Mouse (Mus musculus): ENCODE measurements at regions not wholly inside any gene's neighbourhood (a gene's known extent, or its start where the extent isn't known, plus 50 kb on each side); places are given as distances from the start of the nearest gene placed in this dataset.

- Histone ChIP-seq H3ac (ENCODE audit: control insufficient read depth, insufficient read length, low read depth) (no peak overlapping the region), H3K79me3 (ENCODE audit: low read depth) (no peaks in the 10 kb centered on the region), H3K79me2 (ENCODE audit: control insufficient read depth, insufficient read depth) (no peaks in the 10 kb centered on the region), H3K36me3 (ENCODE audit: control insufficient read depth, insufficient read depth) (no peaks in the 10 kb centered on the region), H3K4me3 (ENCODE audit: insufficient read depth, poor library complexity, severe bottlenecking) (no peak overlapping the region), H3K27me3 (ENCODE audit: control insufficient read depth, insufficient read depth, insufficient read length) (no peaks in the 10 kb centered on the region)
- TF ChIP-seq CEBPB (IDR thresholded peaks at IDR 0.05; ENCODE audit: low read depth) (no peak), CTCF (IDR thresholded peaks at IDR 0.05; ENCODE audit: control insufficient read depth, insufficient read depth, insufficient read length) (no peak)
Measured at GRCm38 (mm10) chr7:138133427-138133826, 264.1 kb downstream of the Tcerg1l start.

DNA sequence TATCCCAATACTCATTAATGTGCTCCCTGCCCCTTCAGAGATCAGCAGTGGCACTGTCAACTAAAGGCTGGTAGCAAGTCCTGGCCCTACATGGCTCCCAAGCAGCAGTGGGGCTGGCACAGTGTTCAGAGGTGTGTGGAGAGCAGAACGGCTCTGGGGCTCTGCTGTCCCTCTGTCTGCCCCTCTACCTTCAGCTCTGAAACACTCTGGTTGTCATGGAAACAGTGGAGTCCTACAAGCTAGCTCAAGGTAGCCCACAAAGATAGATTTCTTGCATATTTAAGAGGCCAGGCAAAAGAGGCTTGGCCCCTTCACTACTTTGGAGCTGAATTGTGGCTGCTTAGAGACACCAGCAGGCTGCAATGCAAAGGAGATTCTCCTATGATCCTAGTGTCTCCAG, 259.6 kb downstream of the Tcerg1l start:
- Histone ChIP-seq H3K36me3 (ENCODE audit: control insufficient read depth, insufficient read depth) (no peaks in the 10 kb centered on the region), H3ac (ENCODE audit: control insufficient read depth, insufficient read length, low read depth) (no peak overlapping the region), H3K79me3 (ENCODE audit: low read depth) (no peaks in the 10 kb centered on the region), H3K4me3 (ENCODE audit: insufficient read depth, poor library complexity, severe bottlenecking) (no peak overlapping the region), H3K79me2 (ENCODE audit: control insufficient read depth, insufficient read depth) (no peaks in the 10 kb centered on the region), H3K27me3 (ENCODE audit: control insufficient read depth, insufficient read depth, insufficient read length) (no peaks in the 10 kb centered on the region)
- TF ChIP-seq FOSL1 (IDR thresholded peaks at IDR 0.05; ENCODE audit: insufficient read depth, low read length, poor library complexity, severe bottlenecking) (no peak), CTCF (IDR thresholded peaks at IDR 0.05; ENCODE audit: control insufficient read depth, insufficient read depth, insufficient read length) (no peak), CEBPB (IDR thresholded peaks at IDR 0.05; ENCODE audit: low read depth) (no peak), USF1 (IDR thresholded peaks at IDR 0.05; ENCODE audit: low read depth) (no peak), MYOG (IDR thresholded peaks at IDR 0.05; ENCODE audit: control insufficient read depth, extremely low read depth, insufficient read length) (no peak), MAX (IDR thresholded peaks at IDR 0.05) (no peak), MYOD1 (IDR thresholded peaks at IDR 0.05; ENCODE audit: control insufficient read depth, insufficient read length, low read depth) (no peak)

DNA sequence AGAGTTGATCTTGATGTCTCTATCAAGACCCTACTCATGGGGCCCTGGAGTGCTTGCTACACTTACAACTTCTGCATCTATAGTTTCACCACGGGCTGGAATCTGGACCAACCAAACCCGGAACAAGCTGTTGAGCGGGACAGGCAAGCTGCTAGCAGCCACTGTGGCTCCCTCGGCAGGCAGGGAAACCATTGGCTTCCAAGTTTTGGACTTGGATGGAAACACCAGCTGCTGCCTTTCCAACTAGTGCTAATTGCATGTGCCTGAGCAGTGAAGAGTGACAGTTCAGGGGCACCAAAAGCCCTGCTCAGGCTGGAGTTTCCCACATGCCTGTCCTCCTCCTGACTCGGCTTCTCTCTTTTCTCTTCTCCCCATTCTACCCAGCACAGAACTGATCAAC, 257.8 kb downstream of the Tcerg1l start:
- Histone ChIP-seq H3ac (ENCODE audit: control insufficient read depth, insufficient read length, low read depth) (no peak overlapping the region), H3K4me3 (ENCODE audit: insufficient read depth, poor library complexity, severe bottlenecking) (no peak overlapping the region), H3K79me2 (ENCODE audit: control insufficient read depth, insufficient read depth) (no peaks in the 10 kb centered on the region), H3K27me3 (ENCODE audit: control insufficient read depth, insufficient read depth, insufficient read length) (no peaks in the 10 kb centered on the region), H3K79me3 (ENCODE audit: low read depth) (no peaks in the 10 kb centered on the region), H3K36me3 (ENCODE audit: control insufficient read depth, insufficient read depth) (no peaks in the 10 kb centered on the region)
- TF ChIP-seq CEBPB (IDR thresholded peaks at IDR 0.05; ENCODE audit: low read depth) (no peak), MYOG (IDR thresholded peaks at IDR 0.05; ENCODE audit: control insufficient read depth, extremely low read depth, insufficient read length) (no peak), MAX (IDR thresholded peaks at IDR 0.05) (no peak)

- Histone ChIP-seq H3ac (ENCODE audit: control insufficient read depth, insufficient read length, low read depth) (no peak overlapping the region), H3K79me2 (ENCODE audit: control insufficient read depth, insufficient read depth) (no peaks in the 10 kb centered on the region), H3K79me3 (ENCODE audit: low read depth) (no peaks in the 10 kb centered on the region), H3K36me3 (ENCODE audit: control insufficient read depth, insufficient read depth) (no peaks in the 10 kb centered on the region), H3K4me3 (ENCODE audit: insufficient read depth, poor library complexity, severe bottlenecking) (no peak overlapping the region), H3K27me3 (ENCODE audit: control insufficient read depth, insufficient read depth, insufficient read length) (no peaks in the 10 kb centered on the region)
- TF ChIP-seq MYOG (IDR thresholded peaks at IDR 0.05; ENCODE audit: control insufficient read depth, extremely low read depth, insufficient read length) (no peak), CEBPB (IDR thresholded peaks at IDR 0.05; ENCODE audit: low read depth) (no peak), FOSL1 (IDR thresholded peaks at IDR 0.05; ENCODE audit: insufficient read depth, low read length, poor library complexity, severe bottlenecking) (no peak), MAX (IDR thresholded peaks at IDR 0.05) (no peak), CTCF (IDR thresholded peaks at IDR 0.05; ENCODE audit: control insufficient read depth, insufficient read depth, insufficient read length) (no peak), USF1 (IDR thresholded peaks at IDR 0.05; ENCODE audit: low read depth) (no peak), MYOD1 (IDR thresholded peaks at IDR 0.05; ENCODE audit: control insufficient read depth, insufficient read length, low read depth) (no peak)
Measured at GRCm38 (mm10) chr7:138149496-138149895, 248.0 kb downstream of the Tcerg1l start.

GRCm38 (mm10) chr7:138153455-138154167, 243.9 kb downstream of the Tcerg1l start:
- H3K79me3 ChIP-seq (ENCODE audit: low read depth), result no peaks in the 10 kb centered on the region
- no peak overlapping the region for H3K4me3 ChIP-seq (ENCODE audit: insufficient read depth, poor library complexity, severe bottlenecking)
- no peaks in the 10 kb centered on the region for H3K27me3 ChIP-seq (ENCODE audit: control insufficient read depth, insufficient read depth, insufficient read length)
- H3K79me2 ChIP-seq (ENCODE audit: control insufficient read depth, insufficient read depth), result no peaks in the 10 kb centered on the region
- H3ac ChIP-seq (ENCODE audit: control insufficient read depth, insufficient read length, low read depth), result no peak overlapping the region
- TF ChIP-seq MYOG (IDR thresholded peaks at IDR 0.05; ENCODE audit: control insufficient read depth, extremely low read depth, insufficient read length) (no peak), FOSL1 (IDR thresholded peaks at IDR 0.05; ENCODE audit: insufficient read depth, low read length, poor library complexity, severe bottlenecking) (no peak), MYOD1 (IDR thresholded peaks at IDR 0.05; ENCODE audit: control insufficient read depth, insufficient read length, low read depth) (no peak), CTCF (IDR thresholded peaks at IDR 0.05; ENCODE audit: control insufficient read depth, insufficient read depth, insufficient read length) (no peak), MAX (IDR thresholded peaks at IDR 0.05) (no peak), CEBPB (IDR thresholded peaks at IDR 0.05; ENCODE audit: low read depth) (no peak), USF1 (IDR thresholded peaks at IDR 0.05; ENCODE audit: low read depth) (no peak)
- no peaks in the 10 kb centered on the region for H3K36me3 ChIP-seq (ENCODE audit: control insufficient read depth, insufficient read depth)

All from C2C12 (cell line).